Mouse (Mus musculus): ENCODE results near the gene Hist1h1e. TPM values are rescaled to one million over a fixed set of nuclear protein-coding genes. Genes with fewer than 3 reads are reported as not detected.

Gene Hist1h1e
- polyA plus RNA-seq (2017; shearing (Covaris generic)), result 4.5 TPM

GRCm38 (mm10) chr13:23622175-23622671 lies at the start of gene Hist1h1e:
TSS of gene Hist1h1e (minus strand) at chr13:23622558.

GRCm38 (mm10) chr13:23620733-23621531 lies 1.4 kb downstream of the Hist1h1e start, which contains the start of gene Hist1h2be:
TSS of gene Hist1h2be (minus strand) at chr13:23621124.

GRCm38 (mm10) chr13:23581408-23582218 lies 40.7 kb downstream of the Hist1h1e start, which contains the start of gene Hist1h4d:
TSS of gene Hist1h4d (plus strand) at chr13:23581598.

GRCm38 (mm10) chr13:23575271-23575851 lies 47.0 kb downstream of the Hist1h1e start, which contains the start of gene Hist1h3d:
TSS of gene Hist1h3d (plus strand) at chr13:23575763.

GRCm38 (mm10) chr13:23573898-23574524 lies 48.3 kb downstream of the Hist1h1e start, which contains the start of the genes Hist1h2bf and Hist1h2ad:
TSS of gene Hist1h2bf (minus strand) at chr13:23574196.
TSS of gene Hist1h2ad (plus strand) at chr13:23574381.

GRCm38 (mm10) chr13:23571022-23571503 lies 51.3 kb downstream of the Hist1h1e start, which contains the start of the genes Hist1h2ae and Hist1h2bg:
TSS of gene Hist1h2ae (minus strand) at chr13:23571220.
TSS of gene Hist1h2bg (plus strand) at chr13:23571396.

Other genes starting within 250 kb of the Hist1h1e start
- gene Abt1, start 198.7 kb downstream of the Hist1h1e start, polyA plus RNA-seq (2017; shearing (Covaris generic)), result 14.3 TPM
- 0.33 TPM for gene Btn1a1, start 156.7 kb downstream of the Hist1h1e start, polyA plus RNA-seq (2017; shearing (Covaris generic))
- gene Btn2a2, start 133.7 kb downstream of the Hist1h1e start, polyA plus RNA-seq (2017; shearing (Covaris generic)), result not detected
- gene Hist1h4h, start 91.5 kb downstream of the Hist1h1e start, polyA plus RNA-seq (2017; shearing (Covaris generic)), result 1.2 TPM
- not detected for gene Hist1h2af, start 88.7 kb downstream of the Hist1h1e start, polyA plus RNA-seq (2017; shearing (Covaris generic))
- not detected for gene Hist1h3g, start 87.1 kb downstream of the Hist1h1e start, polyA plus RNA-seq (2017; shearing (Covaris generic))
- 0.85 TPM for gene Hist1h2bh, start 79.2 kb downstream of the Hist1h1e start, polyA plus RNA-seq (2017; shearing (Covaris generic))
- 0.99 TPM for gene Hist1h3f, start 78.5 kb downstream of the Hist1h1e start, polyA plus RNA-seq (2017; shearing (Covaris generic))
- gene Hist1h4f, start 70.9 kb downstream of the Hist1h1e start, polyA plus RNA-seq (2017; shearing (Covaris generic)), result not detected
- gene Hist1h1d, start 69.3 kb downstream of the Hist1h1e start, polyA plus RNA-seq (2017; shearing (Covaris generic)), result 0.15 TPM
- 0.98 TPM for gene Hist1h3e, start 60.2 kb downstream of the Hist1h1e start, polyA plus RNA-seq (2017; shearing (Covaris generic))
- 1.8 TPM for gene Hist1h2ae, start 51.3 kb downstream of the Hist1h1e start, polyA plus RNA-seq (2017; shearing (Covaris generic))
- gene Hist1h2bg, start 51.2 kb downstream of the Hist1h1e start, polyA plus RNA-seq (2017; shearing (Covaris generic)), result not detected
- not detected for gene Hist1h2bf, start 48.4 kb downstream of the Hist1h1e start, polyA plus RNA-seq (2017; shearing (Covaris generic))
- not detected for gene Hist1h2ad, start 48.2 kb downstream of the Hist1h1e start, polyA plus RNA-seq (2017; shearing (Covaris generic))
- not detected for gene Hist1h3d, start 46.8 kb downstream of the Hist1h1e start, polyA plus RNA-seq (2017; shearing (Covaris generic))
- 15.2 TPM for gene Hist1h4d, start 41.0 kb downstream of the Hist1h1e start, polyA plus RNA-seq (2017; shearing (Covaris generic))
- 0.89 TPM for gene Hist1h2be, start 1.4 kb downstream of the Hist1h1e start, polyA plus RNA-seq (2017; shearing (Covaris generic))
- gene Hist1h2ac, start 61.4 kb upstream of the Hist1h1e start, polyA plus RNA-seq (2017; shearing (Covaris generic)), result not detected
- 12.6 TPM for gene Hist1h2bc, start 61.6 kb upstream of the Hist1h1e start, polyA plus RNA-seq (2017; shearing (Covaris generic))
- not detected for gene Hist1h1t, start 73.3 kb upstream of the Hist1h1e start, polyA plus RNA-seq (2017; shearing (Covaris generic))
- 3.6 TPM for gene Hist1h4c, start 75.9 kb upstream of the Hist1h1e start, polyA plus RNA-seq (2017; shearing (Covaris generic))
- gene Hfe, start 88.3 kb upstream of the Hist1h1e start, polyA plus RNA-seq (2017; shearing (Covaris generic)), result not detected
- gene Hist1h1c, start 116.2 kb upstream of the Hist1h1e start, polyA plus RNA-seq (2017; shearing (Covaris generic)), result 38.7 TPM
- not detected for gene Hist1h3c, start 123.0 kb upstream of the Hist1h1e start, polyA plus RNA-seq (2017; shearing (Covaris generic))
- gene Hist1h2bb, start 124.2 kb upstream of the Hist1h1e start, polyA plus RNA-seq (2017; shearing (Covaris generic)), result not detected
- not detected for gene Hist1h2ab, start 128.6 kb upstream of the Hist1h1e start, polyA plus RNA-seq (2017; shearing (Covaris generic))
- gene Hist1h3b, start 129.7 kb upstream of the Hist1h1e start, polyA plus RNA-seq (2017; shearing (Covaris generic)), result not detected
- gene Hist1h4b, start 134.5 kb upstream of the Hist1h1e start, polyA plus RNA-seq (2017; shearing (Covaris generic)), result 6.7 TPM
- gene Hist1h4a, start 138.7 kb upstream of the Hist1h1e start, polyA plus RNA-seq (2017; shearing (Covaris generic)), result 1.1 TPM
- gene Hist1h3a, start 139.8 kb upstream of the Hist1h1e start, polyA plus RNA-seq (2017; shearing (Covaris generic)), result 3.4 TPM
- gene Hist1h1a, start 141.1 kb upstream of the Hist1h1e start, polyA plus RNA-seq (2017; shearing (Covaris generic)), result not detected
- gene Trim38, start 147.4 kb upstream of the Hist1h1e start, polyA plus RNA-seq (2017; shearing (Covaris generic)), result not detected
- gene Slc17a2, start 184.4 kb upstream of the Hist1h1e start, polyA plus RNA-seq (2017; shearing (Covaris generic)), result not detected
- gene Slc17a3, start 216.9 kb upstream of the Hist1h1e start, polyA plus RNA-seq (2017; shearing (Covaris generic)), result not detected
- gene Slc17a1, start 245.2 kb upstream of the Hist1h1e start, polyA plus RNA-seq (2017; shearing (Covaris generic)), result 0.73 TPM

All from effector memory CD4-positive, alpha-beta T cell, adult 7 months (primary cell).